Comparison of ENCODE assay signal across 12 mouse cellular contexts in the genomic region with DNA sequence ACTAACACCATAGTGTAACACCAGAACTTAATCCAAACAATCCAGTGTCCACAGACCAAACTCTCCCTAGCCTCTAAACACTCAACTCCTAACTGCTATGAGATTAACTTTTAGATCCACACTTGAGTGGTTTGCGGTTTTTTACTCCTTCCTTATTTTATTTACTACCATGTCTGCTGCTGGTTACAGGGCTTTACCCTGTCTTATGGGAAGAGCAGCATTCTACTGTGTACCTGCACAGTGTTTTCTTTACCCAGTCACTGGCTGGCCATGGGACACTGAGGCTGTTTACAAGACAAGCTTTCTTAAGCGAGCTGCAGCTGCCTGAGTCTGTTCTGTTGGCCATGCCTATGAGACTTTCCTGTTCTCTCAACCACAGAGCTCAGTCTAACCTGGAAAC. TPM values are rescaled to one million over a fixed set of nuclear protein-coding genes. Genes with fewer than 3 reads are reported as not detected.
DNase-seq lines count a peak whose midpoint lies in the region; ATAC-seq and TF ChIP-seq lines count a peak whose summit lies in the region.
"Had no signal": no experiment of that assay in that cellular context is flagged by ENCODE, and none has a peak within 500 bp of the region (broad histone marks: within the 10 kb centered on the region; RNA-seq: fewer than 3 reads in every experiment).

No protein-coding gene starts in this region.

- no peaks in the 10 kb centered on the region for H3K9me3 ChIP-seq in hindbrain, postnatal 0 days (ENCODE audit: low read length)
- H3K9me3 ChIP-seq in hindbrain, embryonic 13.5 days = no peaks in the 10 kb centered on the region

- H3K9ac ChIP-seq in hindbrain, postnatal 0 days (replicated peaks; ENCODE audit: low read length) = no peak overlapping the region
- no peak overlapping the region for H3K9ac ChIP-seq in hindbrain, embryonic 13.5 days
- H3K9ac ChIP-seq: hindbrain, embryonic 14.5 days had no signal

- no peak for TF ChIP-seq CTCF in hindbrain, postnatal 0 days (IDR thresholded peaks at IDR 0.05; ENCODE audit: low read depth)

- H3K27ac ChIP-seq in hindbrain, postnatal 0 days = peak overlapping the region; percentile 15; the same call in 1 of the 2 replicates
- H3K27ac ChIP-seq in hindbrain, embryonic 13.5 days = no peak overlapping the region
- H3K27ac ChIP-seq: hindbrain, embryonic 14.5 days had no signal

- H3K4me2 ChIP-seq in hindbrain, postnatal 0 days (ENCODE audit: low read depth, low read length) = no peak overlapping the region
- no peak overlapping the region for H3K4me2 ChIP-seq in hindbrain, embryonic 13.5 days
- H3K4me2 ChIP-seq: heart, embryonic 11.5 days; hindbrain, embryonic 14.5 days had no signal

- DNase-seq in hindbrain, postnatal 0 days (ENCODE audit: low spot score) = no peak
- peak; percentile 20 to 24 for DNase-seq in B cell, adult 2 months
- no peak for DNase-seq in adipocyte (ENCODE audit: low spot score)
- DNase-seq in cerebellum, adult 11-12 months = no peak
- DNase-seq: adrenal gland, postnatal 25 days; embryo, embryonic 11 days had no signal

- H3K4me3 ChIP-seq in hindbrain, postnatal 0 days (ENCODE audit: low read length) = no peak overlapping the region
- H3K4me3 ChIP-seq in hindbrain, embryonic 13.5 days = no peak overlapping the region
- H3K4me3 ChIP-seq: myocyte had no signal

- ATAC-seq in hindbrain, postnatal 0 days = no peak
- no peak for ATAC-seq in hindbrain, embryonic 13.5 days (ENCODE audit: low FRiP score)
- 0 out of 2 replicates have a peak, but pooled peaks have one; percentile 21 for ATAC-seq in erythroblast, adult 5-6 weeks (replicated peaks; ENCODE audit: low FRiP score, poor library complexity, severe bottlenecking)
- peak; percentile 68 for ATAC-seq in megakaryocyte, adult 5-6 weeks (ENCODE audit: poor library complexity, severe bottlenecking)

- H3K27me3 ChIP-seq in hindbrain, postnatal 0 days (ENCODE audit: insufficient read depth, low read length) = no peaks in the 10 kb centered on the region
- H3K27me3 ChIP-seq in hindbrain, embryonic 13.5 days = no peaks in the 10 kb centered on the region

- WGBS in hindbrain, postnatal 0 days = 71% methylated on average over 2 of the region's 2 CpGs
- WGBS in hindbrain, embryonic 13.5 days = 87% methylated on average over 2 of the region's 2 CpGs

- H3K4me1 ChIP-seq in hindbrain, postnatal 0 days (ENCODE audit: insufficient read depth, low read length) = no peaks in the 10 kb centered on the region
- H3K4me1 ChIP-seq in hindbrain, embryonic 13.5 days (replicated peaks) = peaks cover 4% of the 10 kb centered on the region; the same call in 1 of the 2 replicates

- H3K36me3 ChIP-seq in hindbrain, postnatal 0 days (ENCODE audit: insufficient read depth, low read length) = peaks cover 17% of the 10 kb centered on the region
- peaks cover 18% of the 10 kb centered on the region for H3K36me3 ChIP-seq in hindbrain, embryonic 13.5 days

RNA-seq across cellular contexts. Expression of gene Usp15, which starts 13.1 kb away (rescaled TPM):
- 41.6 and 48.4 TPM in 2 replicates for total RNA-seq in hindbrain, postnatal 0 days (2014; rRNA removed)
- 64.9 and 68.7 TPM in 2 replicates for polyA plus RNA-seq in hindbrain, postnatal 0 days (2015; fragmentation: Nextera tagmentation; extraction: Ambion mirVana)
- polyA plus RNA-seq in hindbrain, embryonic 13.5 days (2015; fragmentation: Nextera tagmentation; extraction: Ambion mirVana) = 69.9 and 77.9 TPM in 2 replicates
- 421 and 430 TPM in 2 replicates for total RNA-seq in erythroblast, adult 5-6 weeks (2015; ENCODE audit: low replicate concordance)
- total RNA-seq in erythroblast, adult 5-6 weeks (2017; ENCODE audit: low replicate concordance) = 1,103 and 1,309 TPM in 2 replicates
- total RNA-seq in megakaryocyte, adult 5-6 weeks (2015) = 109 and 115 TPM in 2 replicates
- total RNA-seq in megakaryocyte, adult 5-6 weeks (2017) = 170 and 180 TPM in 2 replicates

Comparison
In these comparisons a context has a peak if more than half of its experiments do, and no peak if none do; other contexts are left out.
1. ATAC-seq: peak in erythroblast, adult 5-6 weeks (single experiment) and megakaryocyte, adult 5-6 weeks (single experiment); none in hindbrain, postnatal 0 days (single experiment) and hindbrain, embryonic 13.5 days (single experiment).
2. DNase-seq: peak in B cell, adult 2 months (2 of 2); none in hindbrain, postnatal 0 days (single experiment), adipocyte (single experiment) and cerebellum, adult 11-12 months (single experiment).